Mouse (Mus musculus) MEL (cell line): Measurements from ENCODE around the gene Htt.

Experiments
- BHLHE40 ChIP-seq: IDR thresholded peaks from 2 replicates; pipeline ENCODE4 v1.6.1; 2012; ENCODE audit warnings: low read depth, mild to moderate bottlenecking, inconsistent platforms, low read length, improper control_type of control experiment, borderline replicate concordance
- EP300 ChIP-seq, 2 experiments: IDR thresholded peaks; 2 replicates each; pipeline ENCODE4 v1.6.1; 2011; ENCODE audit warnings: improper control_type of control experiment in 2 of 2, low read length in 2 of 2, low read depth in 1 of 2, mild to moderate bottlenecking in 1 of 2
- RCOR1 ChIP-seq: IDR thresholded peaks from 2 replicates; pipeline ENCODE4 v1.6.1; 2012; ENCODE audit warnings: low read depth, mild to moderate bottlenecking, inconsistent platforms, low read length, improper control_type of control experiment
- ZNF384 ChIP-seq: IDR thresholded peaks from 2 replicates; pipeline ENCODE4 v1.6.1; 2012; ENCODE audit warnings: low read depth, mild to moderate bottlenecking, inconsistent platforms, low read length, improper control_type of control experiment

DNA sequence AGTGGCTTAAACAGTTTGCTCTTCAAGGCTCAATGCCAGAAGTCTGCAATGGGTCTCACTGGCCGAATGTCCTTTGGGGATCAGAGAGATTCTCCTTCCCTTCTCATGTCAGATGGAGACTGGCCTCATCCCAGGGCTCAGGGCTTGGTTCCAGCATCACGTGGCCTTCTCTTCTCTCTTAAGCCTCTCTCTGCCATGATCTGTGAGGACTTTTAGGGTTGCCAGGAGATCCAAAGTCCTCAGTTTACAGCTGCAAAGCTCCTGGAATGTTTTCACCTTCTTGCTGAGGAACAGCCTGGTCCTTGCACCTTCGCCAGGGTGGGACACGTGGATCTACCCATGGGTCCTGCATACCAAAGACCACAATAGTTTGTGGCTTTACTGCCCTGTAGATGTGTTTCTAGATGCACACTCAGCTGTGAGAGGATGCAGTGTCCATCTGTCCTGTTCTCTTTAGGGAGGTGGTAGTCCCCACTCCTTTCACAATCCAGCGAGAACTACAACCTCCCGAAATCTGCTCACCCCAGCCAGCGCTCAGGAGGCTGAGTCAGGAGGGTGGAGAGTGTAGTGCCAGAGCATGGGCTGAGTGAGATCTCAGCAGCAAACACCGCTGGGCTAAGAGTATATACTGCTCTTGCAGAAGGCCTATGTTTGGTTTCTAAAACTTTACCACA is 189.8 kb downstream of the Htt start:
- TF ChIP-seq ZNF384 (no peak), RCOR1 (no peak), BHLHE40 (no peak), EP300 (IDR thresholded peaks at IDR 0.05; ENCODE audit: low read depth in 1 of 2, low read length in 2 of 2) (no peak)
